Mouse (Mus musculus) erythroblast, embryonic 14.5 days (primary cell): ENCODE data around the gene Sik3.

Source experiments
- GATA1 ChIP-seq: IDR thresholded peaks from 2 replicates; pipeline ENCODE4 v1.6.1; 2012; ENCODE audit warnings: low read length, inconsistent platforms, mixed read lengths
- TAL1 ChIP-seq: IDR thresholded peaks from 3 replicates; pipeline ENCODE4 v1.6.1; 2012; ENCODE audit warnings: low read length, inconsistent platforms, mixed read lengths

GRCm38 (mm10) chr9:46092633-46093032 is 80.0 kb downstream of the Sik3 start:
- TF ChIP-seq GATA1: no peak
- TF ChIP-seq TAL1: no peak
